Mouse (Mus musculus): ENCODE measurements around the gene Nbas. TPM values are rescaled to one million over a fixed set of nuclear protein-coding genes. Genes with fewer than 3 reads are reported as not detected.

Gene Nbas
- polyA plus RNA-seq (2015; fragmentation: Nextera tagmentation; extraction: Ambion mirVana): 4.6 and 5.4 TPM in 2 replicates

DNA sequence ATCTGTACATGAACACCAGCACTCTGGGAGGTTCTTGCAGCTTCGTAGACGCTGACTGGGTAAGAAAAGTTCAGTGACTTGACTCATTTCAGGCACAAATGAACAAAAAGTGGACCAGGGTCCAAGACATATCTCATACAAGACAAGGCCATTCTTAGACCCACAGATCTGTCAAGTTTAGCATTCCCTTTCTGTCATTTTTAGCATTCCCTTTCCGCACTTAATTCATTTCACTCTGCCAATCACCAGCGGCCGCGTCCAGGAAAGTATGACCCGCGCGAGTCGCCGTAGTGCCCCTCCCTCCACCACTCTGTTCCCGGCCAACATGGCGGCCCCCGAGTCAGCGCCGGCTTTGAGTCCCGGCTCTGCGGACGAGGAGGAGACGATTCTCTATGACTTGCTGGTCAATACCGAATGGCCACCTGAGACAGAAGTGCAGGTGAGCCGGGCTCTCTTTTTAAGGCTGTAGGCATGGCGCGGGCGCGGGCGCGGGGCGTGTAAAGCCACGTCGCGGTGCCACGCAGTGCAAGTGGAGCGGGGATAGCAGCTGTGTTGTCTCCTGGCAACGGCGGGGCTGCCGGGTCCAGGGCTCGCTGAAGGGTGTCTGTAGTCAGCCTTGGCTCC is at the start of gene Nbas:
Nbas (plus strand) TSS at position 308 of the 624 bp plus-strand sequence.

GRCm38 (mm10) chr12:13248691-13249572 is 20.0 kb upstream of the Nbas start, which contains the start of gene Ddx1:
Ddx1 (minus strand) TSS chr12:13249213.

Other genes with a start within 250 kb of the Nbas start
- 79.0 and 80.0 TPM in 2 replicates for gene Ddx1, start 19.9 kb upstream of the Nbas start, polyA plus RNA-seq (2015; fragmentation: Nextera tagmentation; extraction: Ambion mirVana)

All from skeletal muscle tissue, postnatal 0 days (tissue).